Mouse (Mus musculus): Measurements from ENCODE around the gene Rnf113a1.
"Not testable (repeated sequence)": the region's sequence is repeated elsewhere in the genome, so short reads cannot be mapped to it uniquely, and the experiment has no call there.

Rnf113a1 gene

DNA sequence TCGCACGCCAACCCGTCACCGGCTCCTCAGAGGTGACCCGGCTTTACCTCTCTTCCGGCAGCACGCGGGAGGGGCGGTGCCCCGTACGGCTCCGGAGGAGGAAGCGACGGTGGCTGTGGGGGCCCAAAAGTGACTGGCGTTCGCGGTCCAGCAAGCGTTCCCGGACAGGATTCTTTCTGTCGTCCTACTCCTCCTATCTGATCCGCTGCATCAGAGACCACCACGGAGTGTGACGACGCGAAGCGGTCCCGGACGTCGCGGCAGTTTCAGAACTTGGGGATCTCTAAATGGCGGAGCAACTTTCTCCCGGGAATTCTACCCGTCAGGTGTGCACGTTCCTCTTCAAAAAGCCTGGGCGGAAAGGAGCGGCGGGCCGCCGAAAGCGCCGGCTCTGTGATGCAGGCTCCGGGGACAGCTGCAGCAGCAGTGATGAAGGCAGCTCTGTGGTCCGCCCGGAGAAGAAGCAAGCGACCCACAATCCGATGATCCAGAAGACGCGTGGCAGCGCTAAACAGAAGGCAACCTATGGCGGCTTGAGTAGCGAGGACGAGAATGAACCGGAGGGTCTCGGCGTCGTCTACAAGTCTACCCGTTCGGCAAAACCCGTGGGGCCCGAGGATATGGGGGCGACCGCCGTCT is at the start of gene Rnf113a1, which contains the start of gene Ndufa1:
Gene Rnf113a1 (plus strand): TSS at position 141 of the 639 bp plus-strand sequence.
Gene Ndufa1 (minus strand): TSS at position 59 of the 639 bp plus-strand sequence.
- peak; percentile 80 for DNase-seq (ENCODE audit: low spot score)

DNA sequence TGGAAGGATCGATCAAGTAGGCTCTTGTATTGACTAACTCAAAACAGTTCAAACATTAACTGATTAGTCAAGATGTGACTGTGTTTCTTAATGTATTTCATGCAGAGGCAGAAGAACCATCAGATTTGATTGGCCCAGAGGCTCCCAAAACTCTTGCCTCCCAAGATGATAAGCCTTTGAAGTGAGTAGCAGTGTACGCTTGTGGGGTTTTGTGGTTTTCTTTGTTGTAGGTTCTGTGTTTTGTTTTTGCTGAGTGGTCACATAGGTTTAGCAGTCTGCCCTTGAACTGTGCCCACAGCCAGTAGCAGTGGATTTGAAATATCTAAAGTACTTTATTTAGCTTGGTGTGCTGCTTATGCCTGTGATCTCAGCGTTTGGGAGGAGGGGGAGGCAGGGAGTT is 49.3 kb upstream of the Rnf113a1 start:
- no peak for DNase-seq (ENCODE audit: low spot score)

- DNase-seq (ENCODE audit: low spot score), result not testable (repeated sequence)
Measured at GRCm38 (mm10) chrX:37144498-37144897, 46.5 kb upstream of the Rnf113a1 start.

DNA sequence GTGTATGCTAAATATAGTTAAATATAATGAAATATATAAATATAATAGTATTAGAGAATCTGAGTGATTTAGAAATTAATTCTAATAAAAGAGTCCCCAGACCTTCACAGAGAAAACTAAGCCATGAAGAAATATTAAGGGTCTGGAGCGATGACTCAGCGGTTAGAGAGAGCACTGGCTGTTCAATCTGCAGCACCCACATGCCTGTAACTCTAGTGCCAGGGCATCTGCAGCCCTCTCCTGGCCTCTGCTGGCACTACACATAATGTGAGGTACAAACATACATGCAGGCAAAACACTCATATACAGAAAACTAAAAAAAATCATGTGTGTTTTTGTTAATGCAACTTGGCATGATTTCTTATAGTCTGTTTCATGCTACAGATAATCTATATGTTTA is 46.1 kb upstream of the Rnf113a1 start:
- DNase-seq (ENCODE audit: low spot score), result no peak

GRCm38 (mm10) chrX:37157839-37158238 is 33.2 kb upstream of the Rnf113a1 start:
- no peak for DNase-seq (ENCODE audit: low spot score)

DNA sequence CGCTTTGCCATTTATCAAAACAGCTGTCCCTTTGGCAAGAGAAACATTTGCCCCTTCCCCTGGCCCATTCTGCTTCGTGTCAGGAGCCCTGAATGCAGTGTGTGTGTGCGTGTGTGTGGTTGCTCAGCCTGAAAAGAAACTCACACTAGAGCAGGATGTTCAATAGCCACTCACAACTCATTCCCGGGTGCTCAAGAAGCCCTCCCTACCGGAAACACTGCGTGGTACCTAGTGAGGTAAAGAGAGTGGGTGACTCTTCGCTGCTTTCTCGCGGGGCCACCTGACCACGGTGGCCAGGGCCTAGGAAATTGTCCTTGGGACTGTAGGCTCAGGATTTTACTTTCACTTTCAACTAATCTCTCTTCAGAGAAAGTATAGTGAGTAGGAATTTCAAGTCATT is 29.9 kb upstream of the Rnf113a1 start:
- DNase-seq (ENCODE audit: low spot score), result no peak

- no peak for DNase-seq (ENCODE audit: low spot score)
Measured at GRCm38 (mm10) chrX:37163115-37163514, 27.9 kb upstream of the Rnf113a1 start.

DNA sequence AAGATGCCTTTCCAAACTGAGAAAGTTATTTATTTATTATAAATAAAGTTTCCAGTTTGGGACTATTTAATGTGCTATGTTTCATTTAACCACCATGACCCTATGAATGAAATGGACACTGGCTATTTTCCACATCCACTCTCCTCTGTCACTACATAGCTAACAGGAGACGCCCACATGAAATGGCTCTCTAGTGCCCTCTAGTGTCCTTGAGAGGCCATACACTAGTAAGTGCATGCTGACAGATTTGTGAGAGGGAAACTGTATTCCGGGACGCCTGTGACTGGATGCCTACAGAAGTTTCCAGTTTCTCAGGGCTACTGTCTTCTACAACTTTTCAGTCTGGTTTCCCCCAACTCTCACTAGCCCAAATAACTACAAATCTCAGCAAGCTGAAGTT is 24.0 kb upstream of the Rnf113a1 start:
- no peak for DNase-seq (ENCODE audit: low spot score)

DNA sequence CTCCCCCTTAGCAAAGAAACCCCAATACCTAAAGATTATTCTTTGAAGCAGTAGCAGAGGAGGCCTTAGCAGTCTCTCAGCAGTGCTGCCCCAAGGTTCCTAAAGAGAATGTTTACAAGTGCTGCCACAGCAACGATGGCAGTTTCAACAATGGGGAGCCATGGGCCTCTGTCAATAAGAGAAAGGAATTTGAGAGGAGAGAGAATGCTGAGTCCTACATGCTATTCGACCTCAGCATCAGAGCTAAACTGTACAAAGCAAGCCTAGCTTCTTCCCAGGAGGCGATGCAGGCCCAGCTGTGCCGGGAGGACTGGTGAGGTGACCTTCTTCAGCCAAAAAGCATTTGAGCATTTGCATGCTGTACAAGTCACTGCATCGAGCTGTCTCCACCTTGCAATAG is 22.3 kb upstream of the Rnf113a1 start, which contains the start of gene Akap14:
Gene Akap14 (minus strand): TSS at position 101 of the 400 bp plus-strand sequence.
- no peak for DNase-seq (ENCODE audit: low spot score)

DNA sequence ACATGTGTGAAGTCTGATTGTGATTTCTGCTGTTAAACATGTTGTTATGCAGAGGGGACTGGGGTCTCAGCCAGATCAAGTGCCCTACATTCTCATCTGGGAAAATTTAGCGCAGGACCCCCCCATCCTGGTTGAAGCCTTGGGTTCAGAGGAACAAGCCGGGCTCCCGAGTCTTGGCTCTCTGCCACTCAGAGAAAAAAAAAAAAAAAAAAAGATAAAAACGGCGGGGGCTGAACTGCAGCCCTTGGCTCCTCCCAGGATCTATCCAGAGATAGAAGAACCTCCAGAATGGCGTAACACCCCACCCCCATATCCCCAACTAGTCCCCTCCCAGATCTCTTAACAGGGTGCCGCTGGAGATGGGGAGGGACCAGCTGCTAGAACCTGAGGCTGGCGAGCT is 6.6 kb upstream of the Rnf113a1 start:
- not testable (repeated sequence) for DNase-seq (ENCODE audit: low spot score)

DNA sequence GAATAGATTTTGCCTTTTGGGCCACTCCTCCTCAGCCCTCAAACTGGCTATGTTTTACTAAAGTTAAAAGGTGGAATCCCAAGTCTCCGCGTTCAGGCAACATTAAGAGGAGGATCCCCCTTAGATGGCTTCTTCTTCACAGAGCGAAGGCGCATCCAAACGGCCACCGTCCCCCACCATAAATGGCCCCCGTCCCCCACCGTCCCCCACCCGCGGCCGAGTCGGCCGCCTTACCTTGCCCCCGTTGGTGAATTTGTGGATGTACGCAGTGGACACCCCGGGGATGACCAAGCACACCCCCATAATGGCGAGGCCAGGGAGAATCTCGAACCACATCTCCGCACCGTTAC is 315 bp upstream of the Rnf113a1 start:
- no peak for DNase-seq (ENCODE audit: low spot score)

GRCm38 (mm10) chrX:37191744-37192379 is 817 bp downstream of the Rnf113a1 start:
- DNase-seq (ENCODE audit: low spot score), result no peak

DNA sequence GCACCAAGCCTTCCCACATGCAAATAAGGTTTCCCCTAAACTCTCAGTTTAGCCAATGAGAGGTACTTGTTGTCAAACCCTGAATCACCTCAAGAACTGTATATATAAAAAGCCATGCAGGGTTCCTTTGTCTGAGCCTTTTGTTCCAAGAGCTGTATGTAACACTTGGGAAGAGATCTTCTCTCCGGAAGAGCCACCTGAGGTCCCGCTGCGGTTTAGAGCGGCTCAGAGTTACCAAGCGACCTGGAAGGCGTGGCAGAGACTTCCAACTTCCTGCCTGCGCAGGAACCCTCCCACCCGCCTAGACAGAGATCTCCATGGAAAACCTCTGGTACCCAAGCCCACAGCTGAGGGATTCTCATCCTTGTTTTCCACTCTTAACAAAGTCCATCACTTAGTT is 7.6 kb downstream of the Rnf113a1 start:
- no peak for DNase-seq (ENCODE audit: low spot score)

DNA sequence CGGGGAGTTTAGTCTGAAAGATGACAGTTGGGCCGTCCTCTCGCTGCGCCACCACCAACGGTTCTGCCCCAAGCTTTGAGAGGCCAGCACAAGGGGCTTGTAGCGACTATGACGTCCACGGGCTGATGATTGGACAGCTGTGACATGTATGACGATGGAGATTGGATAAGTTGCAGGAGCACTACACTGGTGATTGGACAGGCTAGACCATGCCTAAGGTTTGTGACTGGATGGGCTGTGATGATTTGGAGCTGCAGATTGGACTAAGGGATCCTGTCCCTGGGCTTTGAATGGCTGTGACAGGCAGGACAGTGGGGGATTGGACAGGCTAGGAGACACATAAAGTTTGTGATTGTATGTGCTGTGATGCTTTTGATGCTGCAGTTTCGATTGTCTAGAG is 19.9 kb downstream of the Rnf113a1 start, which contains the start of gene Gm9:
Gene Gm9 (minus strand): TSS at position 101 of the 400 bp plus-strand sequence.
- no peak for DNase-seq (ENCODE audit: low spot score)

GRCm38 (mm10) chrX:37222158-37222557 is 31.1 kb downstream of the Rnf113a1 start, which contains the start of gene Rhox1:
Gene Rhox1, minus strand, starts transcription at chrX:37222258.
- not testable (repeated sequence) for DNase-seq (ENCODE audit: low spot score)
